Mouse (Mus musculus): ENCODE measurements at regions not wholly inside any gene's neighbourhood (a gene's known extent, or its start where the extent isn't known, plus 50 kb on each side); places are given as distances from the start of the nearest gene placed in this dataset.
A peak's percentile ranks its signal among the peaks of the same experiment; 100 is the strongest.

GRCm38 (mm10) chr2:75220775-75221359 is 395.3 kb downstream of the Mtx2 start:
- DNase-seq (ENCODE audit: low read depth, low spot score) = no peak

GRCm38 (mm10) chr2:75224443-75224842 is 398.8 kb downstream of the Mtx2 start:
- DNase-seq (ENCODE audit: low read depth, low spot score) = no peak

DNA sequence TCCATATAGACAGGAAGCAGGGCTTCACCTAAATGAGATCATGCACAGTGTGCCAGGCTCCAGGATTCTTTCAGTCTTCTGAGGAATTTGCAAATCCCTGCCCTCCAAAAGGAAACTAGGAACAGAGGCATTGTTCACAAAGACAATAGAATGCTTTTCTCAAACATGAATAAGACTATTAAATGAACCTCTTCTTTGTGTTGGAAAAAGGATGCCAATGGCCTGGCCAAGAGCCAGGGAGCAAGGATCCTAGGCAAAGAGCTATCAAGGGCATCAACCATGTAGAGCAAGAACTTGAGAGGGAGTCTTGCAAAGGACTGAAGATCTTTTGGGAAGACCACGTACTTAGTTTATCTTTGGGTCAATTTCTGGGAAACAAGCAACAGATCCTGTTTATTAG is 415.4 kb downstream of the Mtx2 start:
- no peak for DNase-seq (ENCODE audit: low read depth, low spot score)

- no peak for DNase-seq (ENCODE audit: low read depth, low spot score)
These were observed 414.6 kb upstream of the Hnrnpa3 start for GRCm38 (mm10) chr2:75244311-75245033.

DNA sequence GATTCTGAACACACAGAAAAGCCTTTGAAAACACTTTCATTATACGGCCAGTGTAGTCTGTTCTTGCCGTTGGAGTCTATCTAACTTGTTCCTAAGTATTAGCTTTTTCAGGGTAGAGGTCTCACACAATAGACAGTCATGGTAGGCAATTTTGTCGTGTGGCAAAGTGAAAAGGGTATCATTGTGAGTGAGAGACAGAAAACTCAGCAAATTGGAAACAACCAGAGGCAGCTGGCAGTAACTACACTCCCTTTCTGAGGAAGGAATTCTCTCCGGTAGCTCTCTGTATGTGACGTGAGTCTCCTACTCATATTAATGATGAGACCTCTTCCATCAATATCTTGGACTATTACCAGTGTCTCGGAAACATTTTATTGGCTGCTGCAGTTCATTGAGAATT is 413.8 kb upstream of the Hnrnpa3 start:
- no peak for DNase-seq (ENCODE audit: low read depth, low spot score)

GRCm38 (mm10) chr2:75245662-75246061 is 413.4 kb upstream of the Hnrnpa3 start:
- DNase-seq (ENCODE audit: low read depth, low spot score) = no peak

DNA sequence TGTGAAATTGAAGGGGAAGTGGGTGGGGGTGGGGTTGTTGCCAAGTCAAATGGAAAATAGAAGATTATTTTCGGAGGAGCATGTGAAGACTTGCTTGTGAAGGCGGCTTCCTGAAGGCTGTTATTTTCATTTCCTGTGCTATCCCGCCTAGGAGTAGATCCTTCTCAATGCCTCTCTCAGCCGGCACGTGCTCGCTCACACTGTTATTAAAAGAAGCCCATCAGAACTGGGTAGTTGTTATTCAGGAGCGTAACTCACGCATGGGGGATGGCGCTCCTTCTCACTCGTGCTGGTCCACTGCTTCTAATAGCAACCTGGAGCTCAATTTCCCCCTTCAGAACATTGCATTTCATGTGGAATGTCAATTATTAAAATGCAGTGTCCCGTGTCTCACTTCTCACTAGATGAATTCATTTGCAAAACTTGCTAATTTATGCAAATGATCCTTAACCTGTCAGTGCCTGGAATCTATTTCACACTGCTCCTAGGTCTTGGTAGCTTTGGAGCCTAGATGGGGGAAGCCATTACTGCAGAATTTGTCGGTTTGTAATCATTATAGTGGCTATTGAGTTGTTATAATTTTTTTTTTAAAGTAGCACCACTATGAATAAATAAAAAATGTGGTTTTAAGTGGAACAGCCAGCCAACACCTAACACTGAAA is 412.8 kb upstream of the Hnrnpa3 start:
- no peak for DNase-seq (ENCODE audit: low read depth, low spot score)

- no peak for DNase-seq (ENCODE audit: low read depth, low spot score)
These were observed 410.8 kb upstream of the Hnrnpa3 start for GRCm38 (mm10) chr2:75248251-75248650.

DNA sequence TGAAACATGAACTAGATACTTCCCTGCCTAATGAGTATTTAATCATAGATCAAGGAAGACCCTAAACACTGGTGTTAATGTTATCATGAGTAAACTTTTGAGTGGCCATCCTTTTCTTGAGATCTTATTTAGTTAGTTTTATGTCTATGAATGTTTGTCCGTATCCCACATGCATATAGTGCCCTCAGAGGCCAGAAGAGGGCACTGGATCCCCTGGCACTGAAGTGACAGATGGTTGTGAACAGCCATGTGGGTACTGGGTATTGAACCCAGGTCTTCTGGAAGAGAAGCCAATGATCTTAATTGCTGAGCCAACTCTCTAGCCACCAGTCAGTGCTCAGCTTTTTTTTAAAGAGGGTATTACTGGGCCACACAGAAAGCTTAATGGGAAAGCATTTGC is 408.6 kb upstream of the Hnrnpa3 start:
- DNase-seq (ENCODE audit: low read depth, low spot score) = no peak

GRCm38 (mm10) chr2:75252829-75253228 is 406.2 kb upstream of the Hnrnpa3 start:
- no peak for DNase-seq (ENCODE audit: low read depth, low spot score)

DNA sequence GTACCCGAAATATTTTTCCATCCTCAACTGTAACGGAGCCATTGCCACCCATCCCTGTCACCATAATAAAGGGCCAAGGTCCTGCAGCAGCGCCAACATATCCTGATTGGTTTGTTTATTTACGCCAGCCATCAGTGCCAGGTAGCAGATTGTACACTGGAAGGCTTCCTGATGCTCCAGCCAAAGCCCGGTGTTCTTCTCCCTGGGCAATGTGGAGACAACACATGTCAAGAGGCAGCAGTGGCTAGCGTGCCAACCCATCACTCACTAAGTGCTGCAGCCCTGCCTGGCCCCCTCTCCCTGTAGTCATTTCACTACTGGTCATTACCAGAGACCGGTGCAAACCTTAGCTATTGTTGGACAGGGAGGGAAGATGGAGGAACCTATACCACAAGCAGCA is 393.8 kb upstream of the Hnrnpa3 start:
- no peak for DNase-seq (ENCODE audit: low read depth, low spot score)

- DNase-seq (ENCODE audit: low read depth, low spot score) = no peak
These were observed 393.0 kb upstream of the Hnrnpa3 start for GRCm38 (mm10) chr2:75265739-75266699.

- DNase-seq (ENCODE audit: low read depth, low spot score) = no peak
These were observed 391.1 kb upstream of the Hnrnpa3 start for GRCm38 (mm10) chr2:75267949-75268348.

- DNase-seq (ENCODE audit: low read depth, low spot score) = no peak
These were observed 389.6 kb upstream of the Hnrnpa3 start for GRCm38 (mm10) chr2:75269446-75269845.

GRCm38 (mm10) chr2:75270115-75270514 is 388.9 kb upstream of the Hnrnpa3 start:
- no peak for DNase-seq (ENCODE audit: low read depth, low spot score)

GRCm38 (mm10) chr2:75287900-75288299 is 371.2 kb upstream of the Hnrnpa3 start:
- no peak for DNase-seq (ENCODE audit: low read depth, low spot score)

DNA sequence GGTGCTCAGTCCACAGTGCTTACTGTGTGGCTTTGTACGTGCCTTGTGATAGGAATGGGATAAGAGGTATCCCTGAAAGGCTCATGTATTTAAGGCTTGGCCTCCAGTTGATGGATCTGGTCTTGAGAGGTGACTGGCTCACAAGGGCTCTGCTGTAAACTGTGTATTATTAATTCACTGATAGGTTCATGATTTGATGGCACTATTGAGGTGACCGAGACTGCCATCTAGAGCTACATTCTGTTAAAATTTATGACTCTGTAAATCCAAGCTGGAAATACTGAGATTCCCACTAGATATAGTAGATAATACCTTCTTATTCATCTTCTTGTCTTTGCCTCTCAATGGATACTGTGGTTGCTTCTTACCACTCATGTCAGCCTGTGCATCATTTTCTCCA is 367.4 kb upstream of the Hnrnpa3 start:
- no peak for DNase-seq (ENCODE audit: low read depth, low spot score)

GRCm38 (mm10) chr2:75306821-75307220 is 352.2 kb upstream of the Hnrnpa3 start:
- DNase-seq (ENCODE audit: low read depth, low spot score) = no peak

DNA sequence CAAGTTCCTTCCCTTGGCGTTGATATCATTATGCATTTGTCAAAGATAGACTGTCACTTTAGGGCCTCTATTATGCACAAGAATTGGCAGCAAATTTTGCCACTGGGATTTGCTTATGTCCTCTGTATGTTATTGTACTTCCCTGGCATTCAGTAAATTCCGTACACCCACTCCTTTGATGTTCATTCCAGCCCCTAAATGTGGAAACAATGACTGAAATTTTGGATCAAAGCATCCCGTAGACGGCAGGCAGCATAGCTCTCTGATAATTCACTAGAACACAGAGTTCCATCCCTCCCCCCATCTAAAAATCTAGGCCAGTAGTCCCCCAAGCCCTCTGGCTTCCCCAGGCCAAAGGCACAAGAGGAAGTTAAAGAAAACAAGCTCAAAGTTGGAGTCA is 347.9 kb upstream of the Hnrnpa3 start:
- DNase-seq (ENCODE audit: low read depth, low spot score) = no peak

DNA sequence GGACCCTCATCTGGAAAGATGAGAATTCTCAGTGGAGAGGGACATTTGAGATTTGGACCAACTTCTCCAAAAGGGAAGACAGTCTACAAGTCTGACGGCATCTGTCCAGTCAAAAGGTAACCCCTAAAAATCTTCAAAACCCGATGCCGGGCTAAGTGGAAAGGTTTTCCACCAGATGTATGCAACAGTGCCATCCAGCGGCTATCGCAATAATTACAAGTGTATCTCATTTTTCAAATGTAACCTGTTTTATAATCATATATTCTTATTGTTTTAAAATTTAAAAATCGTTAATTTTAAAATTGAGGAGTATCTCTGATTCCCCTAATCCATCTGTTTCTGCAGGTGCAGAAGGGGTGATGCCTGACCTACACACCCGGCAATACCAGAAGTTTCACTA is 346.8 kb upstream of the Hnrnpa3 start:
- peak; percentile 17 for DNase-seq (ENCODE audit: low read depth, low spot score)

DNA sequence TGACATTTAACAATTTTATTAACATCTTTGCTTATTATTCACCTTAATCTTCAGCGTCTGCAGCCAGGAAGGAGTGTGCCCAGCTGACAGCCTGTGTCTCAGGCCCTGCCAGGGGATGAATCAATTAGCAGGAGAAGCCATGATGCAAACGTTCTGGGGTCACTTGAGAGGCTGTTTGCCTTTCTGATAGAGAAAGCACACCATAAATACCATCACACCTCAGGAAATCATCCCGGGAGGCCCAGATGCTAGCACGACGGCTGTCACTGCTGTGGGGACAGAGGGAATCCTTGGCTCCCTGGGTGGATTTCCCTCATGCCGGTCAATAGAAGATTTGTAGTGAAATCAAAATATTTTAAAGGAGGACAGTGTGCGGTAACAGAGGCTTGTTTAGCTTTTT is 343.7 kb upstream of the Hnrnpa3 start:
- DNase-seq (ENCODE audit: low read depth, low spot score) = no peak

- no peak for DNase-seq (ENCODE audit: low read depth, low spot score)
These were observed 340.9 kb upstream of the Hnrnpa3 start for GRCm38 (mm10) chr2:75318190-75318589.

Measured in retina, postnatal 7 days (tissue).